Mouse (Mus musculus) lung, adult 2 months (tissue): ENCODE measurements around the gene Dll3.

Source experiments
- CTCF ChIP-seq: fragments of 200-500 bp; IDR thresholded peaks from 2 replicates; pipeline ENCODE4 v1.5.1; 2011; ENCODE audit warnings: mild to moderate bottlenecking, low read length, control low read depth; ENCODE audit not compliant: insufficient read depth
- POLR2A ChIP-seq: fragments of 200-500 bp; IDR thresholded peaks from 2 replicates; pipeline ENCODE4 v1.6.1; 2011; ENCODE audit warnings: low read depth, mild to moderate bottlenecking, control low read depth, low read length, borderline replicate concordance; ENCODE audit errors: extremely low read depth

GRCm38 (mm10) chr7:28326457-28326856 lies 24.4 kb upstream of the Dll3 start:
- TF ChIP-seq CTCF (no peak), POLR2A (no peak)
